8 mouse cellular contexts compared by ENCODE assay signal in the genomic region with DNA sequence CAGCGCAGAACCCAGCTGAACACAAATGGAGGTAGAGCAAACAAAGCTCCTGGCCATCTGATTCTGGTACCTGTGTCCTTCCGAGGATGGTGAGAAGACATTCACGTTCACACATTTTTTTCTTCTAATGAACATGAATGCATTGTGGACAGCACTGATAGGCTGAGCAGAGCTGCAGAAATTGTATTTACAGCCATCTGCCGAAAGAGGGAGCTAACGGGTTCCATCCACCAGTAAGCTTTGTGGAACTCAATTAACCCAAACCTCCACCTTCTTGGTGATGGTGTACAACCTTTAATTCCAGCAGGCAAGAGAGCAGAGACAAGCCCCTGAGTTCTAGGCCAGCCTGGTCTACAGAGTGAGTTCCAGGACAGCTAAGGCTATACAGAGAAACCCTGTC. TPM values are rescaled to one million over a fixed set of nuclear protein-coding genes. Genes with fewer than 3 reads are reported as not detected.
DNase-seq lines count a peak whose midpoint lies in the region; ATAC-seq and TF ChIP-seq lines count a peak whose summit lies in the region.

No protein-coding gene starts in this region.

- 35% methylated on average over 5 of the region's 5 CpGs for WGBS in heart, postnatal 0 days
- 32% methylated on average over 5 of the region's 5 CpGs for WGBS in heart, embryonic 11.5 days (ENCODE audit: insufficient replicate concordance)
- WGBS in hindbrain, postnatal 0 days, result 34% methylated on average over 5 of the region's 5 CpGs

- no peak for TF ChIP-seq EP300 in heart, postnatal 0 days (IDR thresholded peaks at IDR 0.05; ENCODE audit: low read depth)
- no peak for TF ChIP-seq EP300 in MEL (IDR thresholded peaks at IDR 0.05; ENCODE audit: low read depth in 1 of 2, low read length in 2 of 2)

- no peak; the same call in 1 of the 2 replicates for TF ChIP-seq RAD21 in MEL (IDR thresholded peaks at IDR 0.05; ENCODE audit: low read depth, low read length)

- no peaks in the 10 kb centered on the region for H3K4me1 ChIP-seq in heart, postnatal 0 days (ENCODE audit: control insufficient read depth, insufficient read depth)
- H3K4me1 ChIP-seq in heart, embryonic 11.5 days (ENCODE audit: control insufficient read depth, insufficient read depth, low read length), result peaks cover 3% of the 10 kb centered on the region; the same call in 1 of the 2 replicates
- H3K4me1 ChIP-seq in MEL (ENCODE audit: control insufficient read depth in 1 of 2, insufficient read depth in 2 of 2, low read length in 2 of 2), result peaks cover 4 to 18% of the 10 kb centered on the region in 2 experiments
- H3K4me1 ChIP-seq in hindbrain, postnatal 0 days (ENCODE audit: insufficient read depth, low read length), result no peaks in the 10 kb centered on the region; the same call in 1 of the 2 replicates

- TF ChIP-seq POLR2A in MEL (IDR thresholded peaks at IDR 0.05; ENCODE audit: control insufficient read depth in 1 of 2, insufficient read depth in 1 of 2, low read depth in 1 of 2, low read length in 2 of 2, poor library complexity in 1 of 2), result no peak

- peak; percentile 42 for TF ChIP-seq CTCF in heart, postnatal 0 days (IDR thresholded peaks at IDR 0.05; ENCODE audit: low read depth)
- TF ChIP-seq CTCF in MEL (IDR thresholded peaks at IDR 0.05 in 2 of 3, conservative IDR thresholded peaks at IDR 0.05 in 1 of 3; ENCODE audit: control insufficient read depth in 1 of 3, insufficient read depth in 1 of 3, low read depth in 2 of 3, low read length in 3 of 3, poor library complexity in 1 of 3, severe bottlenecking in 1 of 3), result peak; percentile 49 to 53 (median 53)
- TF ChIP-seq CTCF in hindbrain, postnatal 0 days (IDR thresholded peaks at IDR 0.05; ENCODE audit: low read depth), result peak; percentile 70

- ATAC-seq in heart, postnatal 0 days (ENCODE audit: insufficient read depth, low read depth), result no peak
- no peak for ATAC-seq in heart, embryonic 11.5 days (replicated peaks; ENCODE audit: insufficient number of reproducible peaks, low FRiP score, low TSS enrichment)
- ATAC-seq in hindbrain, postnatal 0 days, result no peak
- no peak for ATAC-seq in erythroblast, adult 5-6 weeks (replicated peaks; ENCODE audit: low FRiP score, poor library complexity, severe bottlenecking)

- no peaks in the 10 kb centered on the region for H3K36me3 ChIP-seq in heart, postnatal 0 days (replicated peaks; ENCODE audit: control insufficient read depth, insufficient read depth, low read length)
- H3K36me3 ChIP-seq in heart, embryonic 11.5 days (ENCODE audit: control insufficient read depth, insufficient read depth, low read length), result no peaks in the 10 kb centered on the region
- peaks cover 0 to 3% of the 10 kb centered on the region in 2 experiments; a peak in 2 of 4 replicates for H3K36me3 ChIP-seq in MEL (ENCODE audit: control insufficient read depth in 1 of 2, insufficient read depth in 2 of 2, low read length in 2 of 2)
- H3K36me3 ChIP-seq in hindbrain, postnatal 0 days (ENCODE audit: insufficient read depth, low read length), result no peaks in the 10 kb centered on the region

- no peak overlapping the region for H3K27ac ChIP-seq in heart, postnatal 0 days (ENCODE audit: low read depth)
- H3K27ac ChIP-seq in heart, embryonic 11.5 days (ENCODE audit: low read depth, low read length), result no peak overlapping the region
- H3K27ac ChIP-seq in MEL (ENCODE audit: control insufficient read depth, low read depth, low read length), result no peak overlapping the region
- no peak overlapping the region for H3K27ac ChIP-seq in hindbrain, postnatal 0 days

- no peak overlapping the region for H3K4me2 ChIP-seq in heart, postnatal 0 days (ENCODE audit: low read depth, low read length)
- no peak overlapping the region for H3K4me2 ChIP-seq in heart, embryonic 11.5 days
- H3K4me2 ChIP-seq in hindbrain, postnatal 0 days (ENCODE audit: low read depth, low read length), result no peak overlapping the region

- H3K79me2 ChIP-seq in MEL (ENCODE audit: control insufficient read depth, insufficient read depth, low read length, poor library complexity), result no peaks in the 10 kb centered on the region

- no peak for DNase-seq in heart, postnatal 0 days (ENCODE audit: low spot score)
- DNase-seq in 3T3-L1 (ENCODE audit: low read depth, low spot score) (peak; percentile 51), MEL (ENCODE audit: low read depth, low spot score) (peak; percentile 65)
- DNase-seq in hindbrain, postnatal 0 days (ENCODE audit: low spot score), result peak; percentile 79
- no peak for DNase-seq in spleen, postnatal 14 days (ENCODE audit: low spot score in 2 of 2)
- no peak for DNase-seq in cerebellum, postnatal 4 days (ENCODE audit: low spot score in 2 of 2)

- H3K9me3 ChIP-seq in heart, postnatal 0 days (replicated peaks; ENCODE audit: control insufficient read depth, low read length), result no peaks in the 10 kb centered on the region
- H3K9me3 ChIP-seq in heart, embryonic 11.5 days (replicated peaks; ENCODE audit: control insufficient read depth, low read length), result no peaks in the 10 kb centered on the region
- no peaks in the 10 kb centered on the region for H3K9me3 ChIP-seq in MEL (replicated peaks; ENCODE audit: insufficient read depth, low read length)
- H3K9me3 ChIP-seq in hindbrain, postnatal 0 days (ENCODE audit: low read length), result no peaks in the 10 kb centered on the region

- H3K4me3 ChIP-seq in heart, postnatal 0 days (ENCODE audit: low read depth, low read length), result no peak overlapping the region
- no peak overlapping the region for H3K4me3 ChIP-seq in heart, embryonic 11.5 days (ENCODE audit: low read depth, low read length)
- H3K4me3 ChIP-seq in MEL (ENCODE audit: control insufficient read depth in 1 of 2, insufficient read depth in 1 of 2, low read depth in 2 of 2, low read length in 2 of 2), result no peak overlapping the region
- no peak overlapping the region for H3K4me3 ChIP-seq in hindbrain, postnatal 0 days (ENCODE audit: low read length)

- no peak overlapping the region for H3K9ac ChIP-seq in heart, postnatal 0 days (replicated peaks; ENCODE audit: low read depth, low read length)
- H3K9ac ChIP-seq in heart, embryonic 11.5 days (ENCODE audit: low read depth, low read length), result no peak overlapping the region
- no peak overlapping the region for H3K9ac ChIP-seq in MEL (ENCODE audit: control insufficient read depth, low read depth, low read length, poor library complexity, severe bottlenecking)
- no peak overlapping the region for H3K9ac ChIP-seq in hindbrain, postnatal 0 days (replicated peaks; ENCODE audit: low read length)

- peaks cover 23% of the 10 kb centered on the region for H3K27me3 ChIP-seq in heart, postnatal 0 days (ENCODE audit: control insufficient read depth, insufficient read depth, low read length)
- peaks cover 23% of the 10 kb centered on the region for H3K27me3 ChIP-seq in heart, embryonic 11.5 days (ENCODE audit: control insufficient read depth, insufficient read depth, low read length)
- H3K27me3 ChIP-seq in MEL (ENCODE audit: control insufficient read depth in 1 of 2, insufficient read depth in 2 of 2, low read length in 2 of 2), result no peaks in the 10 kb centered on the region
- H3K27me3 ChIP-seq in hindbrain, postnatal 0 days (ENCODE audit: insufficient read depth, low read length), result no peaks in the 10 kb centered on the region

TF ChIP-seq in MEL, 35 proteins besides CTCF, POLR2A, EP300 and RAD21:
- TF ChIP-seq MEF2A (IDR thresholded peaks at IDR 0.05; ENCODE audit: extremely low read depth, insufficient replicate concordance, low read depth, low read length, poor library complexity, severe bottlenecking) (no peak), ZNF384 (IDR thresholded peaks at IDR 0.05; ENCODE audit: low read depth, low read length) (peak; percentile 15; the same call in 1 of the 2 replicates)

RNA-seq across cellular contexts. Expression of a gene that starts 11.5 kb away (rescaled TPM):
- total RNA-seq in heart, postnatal 0 days (2014; rRNA removed; ENCODE audit: low replicate concordance), result not detected in 2 replicates
- 0.11 and 0.31 TPM in 2 replicates for polyA plus RNA-seq in heart, postnatal 0 days (2015; fragmentation: Nextera tagmentation; extraction: Ambion mirVana)
- 0.34 and 0.52 TPM in 2 replicates for polyA plus RNA-seq in heart, embryonic 11.5 days (2014; fragmentation: Nextera tagmentation; extraction: Ambion mirVana)
- total RNA-seq in MEL (2012; rRNA removed), result 0.39 and 0.42 TPM in 2 replicates
- polyA plus RNA-seq in MEL (2012; ENCODE audit: insufficient read depth in 1 of 2, insufficient read length in 2 of 2, low read depth in 1 of 2, low replicate concordance in 2 of 2, missing spikeins in 1 of 2), result under 1 TPM in 1 of 2 experiments, not detected in 1; 0.58 TPM
- 0.07 TPM in 1 of 2 replicates, not detected in the other for total RNA-seq in hindbrain, postnatal 0 days (2014; rRNA removed)
- 0.34 and 0.42 TPM in 2 replicates for polyA plus RNA-seq in hindbrain, postnatal 0 days (2015; fragmentation: Nextera tagmentation; extraction: Ambion mirVana)
- 1.5 TPM in 1 of 2 replicates, not detected in the other for total RNA-seq in erythroblast, adult 5-6 weeks (2015; ENCODE audit: low replicate concordance)
- total RNA-seq in erythroblast, adult 5-6 weeks (2017; ENCODE audit: low replicate concordance), result not detected in 2 replicates

RNA-seq across cellular contexts. Expression of a gene that starts 16.0 kb away (rescaled TPM):
- total RNA-seq in heart, postnatal 0 days (2014; rRNA removed; ENCODE audit: low replicate concordance), result 30.2 and 40.7 TPM in 2 replicates
- 24.6 and 25.8 TPM in 2 replicates for polyA plus RNA-seq in heart, postnatal 0 days (2015; fragmentation: Nextera tagmentation; extraction: Ambion mirVana)
- polyA plus RNA-seq in heart, embryonic 11.5 days (2014; fragmentation: Nextera tagmentation; extraction: Ambion mirVana), result 98.2 and 99.0 TPM in 2 replicates
- 24.3 and 25.8 TPM in 2 replicates for total RNA-seq in MEL (2012; rRNA removed)
- 10 to 100 TPM in 1 of 2 experiments, not detected in 1; 45.3 TPM for polyA plus RNA-seq in MEL (2012; ENCODE audit: insufficient read depth in 1 of 2, insufficient read length in 2 of 2, low read depth in 1 of 2, low replicate concordance in 2 of 2, missing spikeins in 1 of 2)
- total RNA-seq in hindbrain, postnatal 0 days (2014; rRNA removed), result 18.7 and 22.8 TPM in 2 replicates
- 23.9 and 27.8 TPM in 2 replicates for polyA plus RNA-seq in hindbrain, postnatal 0 days (2015; fragmentation: Nextera tagmentation; extraction: Ambion mirVana)
- total RNA-seq in erythroblast, adult 5-6 weeks (2015; ENCODE audit: low replicate concordance), result 5.6 and 6.5 TPM in 2 replicates
- total RNA-seq in erythroblast, adult 5-6 weeks (2017; ENCODE audit: low replicate concordance), result 2.0 and 2.2 TPM in 2 replicates

Comparison
In these comparisons a context has a peak if more than half of its experiments do, and no peak if none do; other contexts are left out.
1. DNase-seq: peak in 3T3-L1 (single experiment), MEL (single experiment) and hindbrain, postnatal 0 days (single experiment); none in heart, postnatal 0 days (single experiment), spleen, postnatal 14 days (0 of 2) and cerebellum, postnatal 4 days (0 of 2).
2. Peak in every context shown above with its lines, with median percentiles within 50 percentile points of each other: CTCF ChIP-seq.